ENCODE assay signal across 16 mouse cellular contexts in genomic region chr13:15026601-15027000, GRCm38 (mm10).
"Had no signal": no experiment of that assay in that cellular context is flagged by ENCODE, and none has a peak within 500 bp of the region (broad histone marks: within the 10 kb centered on the region; RNA-seq: fewer than 3 reads in every experiment).

No protein-coding gene starts in this region.

- ATAC-seq: liver, postnatal 0 days; midbrain, embryonic 13.5 days; midbrain, embryonic 15.5 days had no signal

- H3K4me1 ChIP-seq: liver, embryonic 15.5 days; megakaryocyte, embryonic 14.5 days; midbrain, embryonic 13.5 days; midbrain, embryonic 15.5 days; neural tube, embryonic 12.5 days; stomach, embryonic 15.5 days had no signal

- H3K27me3 ChIP-seq: liver, embryonic 15.5 days; megakaryocyte, embryonic 14.5 days; midbrain, embryonic 13.5 days; midbrain, embryonic 15.5 days; neural tube, embryonic 12.5 days; stomach, embryonic 15.5 days had no signal

- DNase-seq: liver, postnatal 0 days; lung, adult 2 months; lung, postnatal 10 days; right cerebral cortex, postnatal 14 days; thymus, adult 18-20 months; thymus, postnatal 14 days; thymus, postnatal 36 days had no signal

- H3K27ac ChIP-seq: liver, embryonic 15.5 days; macrophage; midbrain, embryonic 13.5 days; midbrain, embryonic 15.5 days; neural tube, embryonic 12.5 days; stomach, embryonic 15.5 days; stomach, postnatal 0 days had no signal

- H3K4me2 ChIP-seq: liver, embryonic 15.5 days; midbrain, embryonic 11.5 days; midbrain, embryonic 13.5 days; midbrain, embryonic 15.5 days; neural tube, embryonic 12.5 days; stomach, embryonic 15.5 days had no signal

- H3K4me3 ChIP-seq: liver, embryonic 15.5 days; megakaryocyte, embryonic 14.5 days; midbrain, embryonic 13.5 days; midbrain, embryonic 15.5 days; neural tube, embryonic 12.5 days; stomach, embryonic 15.5 days had no signal

- H3K36me3 ChIP-seq: liver, embryonic 15.5 days; midbrain, embryonic 13.5 days; midbrain, embryonic 15.5 days; neural tube, embryonic 12.5 days; stomach, embryonic 15.5 days had no signal

- H3K9ac ChIP-seq: liver, embryonic 15.5 days; liver, postnatal 0 days; midbrain, embryonic 13.5 days; midbrain, embryonic 15.5 days; neural tube, embryonic 12.5 days; stomach, embryonic 15.5 days had no signal

- H3K9me3 ChIP-seq: liver, embryonic 15.5 days; midbrain, embryonic 13.5 days; midbrain, embryonic 15.5 days; neural tube, embryonic 12.5 days; stomach, embryonic 15.5 days had no signal
